Mouse (Mus musculus): ENCODE measurements at regions not wholly inside any gene's neighbourhood (a gene's known extent, or its start where the extent isn't known, plus 50 kb on each side); places are given as distances from the start of the nearest gene placed in this dataset.

- whole genome bisulfite sequencing: 97% methylated on average over 3 of the region's 3 CpGs
- DNase-seq (ENCODE audit: low spot score, missing footprints) (no peak), ATAC-seq (ENCODE audit: low FRiP score) (no peak)
- Histone ChIP-seq H3K27me3 (ENCODE audit: control insufficient read depth, insufficient read depth, low read length) (no peaks in the 10 kb centered on the region), H3K9me3 (ENCODE audit: control insufficient read depth, low read length) (no peaks in the 10 kb centered on the region), H3K36me3 (ENCODE audit: control insufficient read depth, insufficient read depth, low read length) (no peaks in the 10 kb centered on the region), H3K27ac (ENCODE audit: low read depth, low read length) (no peak overlapping the region), H3K4me3 (ENCODE audit: low read depth, low read length) (no peak overlapping the region), H3K9ac (ENCODE audit: low read length) (no peak overlapping the region), H3K4me2 (no peak overlapping the region), H3K4me1 (ENCODE audit: control insufficient read depth, insufficient read depth, low read length) (no peaks in the 10 kb centered on the region)
Observed at GRCm38 (mm10) chr6:66482797-66483196, 52.4 kb upstream of the Mad2l1 start.
